Mouse (Mus musculus) hindbrain, postnatal 0 days (tissue): ENCODE measurements around the gene Ubtd2. TPM values are rescaled to one million over a fixed set of nuclear protein-coding genes. Genes with fewer than 3 reads are reported as not detected.

Experiments used
- ATAC-seq: fragments of 200-750 bp; cut with Nextera tagmentation; 2 replicates; pipeline ENCODE4 v1.8.0; 2017; ENCODE audit warnings: mild to moderate bottlenecking, moderate TSS enrichment, moderate library complexity
- DNase-seq: peaks from one replicate; pipeline ENCODE4 v3.0.0-alpha.2; 2015; ENCODE audit warnings: low spot score
- H3K27ac ChIP-seq: fragments of 300-500 bp; sonication (generic); 2 replicates; pipeline ENCODE4 v1.5.1; 2014; ENCODE audit warnings: mild to moderate bottlenecking
- H3K27me3 ChIP-seq: fragments of 300-500 bp; sonication (generic); 2 replicates; pipeline ENCODE4 v1.6.1; 2014; ENCODE audit warnings: low read length, mixed read lengths; ENCODE audit not compliant: insufficient read depth
- H3K36me3 ChIP-seq: fragments of 300-500 bp; sonication (generic); 2 replicates; pipeline ENCODE4 v1.6.1; 2014; ENCODE audit warnings: low read length, mixed read lengths; ENCODE audit not compliant: insufficient read depth
- H3K4me1 ChIP-seq: fragments of 300-500 bp; sonication (generic); 2 replicates; pipeline ENCODE4 v1.6.1; 2014; ENCODE audit warnings: antibody characterized with exemption, low read length, mixed read lengths; ENCODE audit not compliant: insufficient read depth
- H3K4me2 ChIP-seq: fragments of 300-500 bp; sonication (generic); 2 replicates; pipeline ENCODE4 v1.6.1; 2014; ENCODE audit warnings: low read depth, mild to moderate bottlenecking, low read length, moderate library complexity, mixed read lengths
- H3K4me3 ChIP-seq: fragments of 300-500 bp; sonication (generic); 2 replicates; pipeline ENCODE4 v1.5.1; 2014; ENCODE audit warnings: low read length
- H3K9ac ChIP-seq: fragments of 300-500 bp; sonication (generic); replicated peaks from 2 replicates; pipeline ENCODE4 v1.6.1; 2014; ENCODE audit warnings: mild to moderate bottlenecking, low read length, moderate library complexity, mixed read lengths
- H3K9me3 ChIP-seq: fragments of 300-500 bp; sonication (generic); 2 replicates; pipeline ENCODE4 v1.6.1; 2016; ENCODE audit warnings: low read length, mixed read lengths
- CTCF ChIP-seq: IDR thresholded peaks from 2 replicates; pipeline ENCODE4 v1.5.1; 2016; ENCODE audit warnings: antibody characterized with exemption, control low read depth, low read depth
- WGBS: fragments of 180-500 bp; shearing (Covaris S2); extraction: QIAGEN DNeasy Blood & Tissue Kit; methylation state at CpG from one replicate; pipeline ENCODE4 v1.1.7; 2014; 5-methylcytosine and 5-hydroxymethylcytosine counted together
- polyA plus RNA-seq: library from polyadenylated mRNA; unstranded; fragments of >200 nt; fragmentation: Nextera tagmentation; extraction: Ambion mirVana; gene quantifications from 2 replicates; pipeline ENCODE4 v1.2.1, GENCODE M21; 2015
- total RNA-seq: library from RNA; depleted of rRNA; stranded (reverse); fragments of >200 nt; gene quantifications from 2 replicates; pipeline ENCODE4 v1.2.3, GENCODE M21; 2014

The Ubtd2 gene
- total and polyA plus RNA-seq, 2 experiments from 2014 or later = 30.6 to 47.4 TPM

DNA sequence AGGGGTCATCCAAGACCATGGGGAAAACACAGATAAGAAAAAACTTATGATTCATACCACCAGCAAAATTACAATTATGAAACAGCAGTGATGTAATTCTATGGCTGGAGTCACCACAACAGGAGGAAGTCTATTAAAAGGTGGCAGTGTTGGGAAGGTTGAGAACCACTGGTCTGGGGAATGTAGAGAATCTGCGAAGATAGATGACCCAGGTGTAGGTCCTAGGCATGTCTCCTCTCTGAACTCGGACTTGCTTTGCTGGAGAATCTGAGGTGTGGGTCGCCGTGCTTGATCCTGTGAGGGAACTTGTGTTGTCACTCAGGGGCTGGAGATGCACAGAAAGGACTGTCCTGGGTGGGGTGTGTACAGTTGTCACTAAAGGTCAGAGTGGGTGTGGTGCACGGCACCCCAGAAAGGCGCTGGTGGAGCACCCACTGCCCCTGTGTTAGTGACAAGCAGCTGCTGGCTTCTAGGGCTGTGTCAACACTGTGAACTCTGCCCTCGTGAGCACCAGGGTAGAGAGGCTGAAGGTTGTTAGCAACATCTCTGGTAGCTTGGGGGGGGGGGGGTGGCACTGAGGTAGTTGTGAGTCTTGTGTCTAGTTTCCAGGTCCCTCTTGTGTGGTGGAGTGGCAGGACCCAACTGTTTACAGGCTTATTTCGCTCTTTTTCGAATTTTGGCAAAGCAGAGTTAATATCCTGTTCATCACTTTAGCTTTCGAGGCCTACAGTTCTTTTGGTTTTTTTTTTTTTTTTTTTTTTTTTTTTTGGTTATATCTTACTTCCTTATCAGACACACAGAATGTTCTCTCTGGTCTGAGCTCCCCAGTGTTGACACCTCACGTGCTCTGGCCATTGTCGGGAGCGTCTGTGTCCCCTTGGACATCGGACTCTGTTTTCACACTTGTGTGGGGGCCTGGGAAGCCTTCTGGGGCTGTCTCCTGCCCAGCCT, 99.2 kb downstream of the Ubtd2 start:
- Histone ChIP-seq H3K27me3 (no peaks in the 10 kb centered on the region), H3K27ac (no peak overlapping the region), H3K36me3 (no peaks in the 10 kb centered on the region), H3K9ac (no peak overlapping the region), H3K9me3 (no peaks in the 10 kb centered on the region), H3K4me2 (no peak overlapping the region), H3K4me3 (no peak overlapping the region), H3K4me1 (peaks cover 7% of the 10 kb centered on the region)
- no peak for TF ChIP-seq CTCF
- WGBS = 93% methylated on average over 14 of the region's 14 CpGs
- ATAC-seq (no peak), DNase-seq (no peak)

- Histone ChIP-seq H3K9ac (no peak overlapping the region), H3K4me1 (peaks cover 7% of the 10 kb centered on the region), H3K4me2 (no peak overlapping the region), H3K4me3 (no peak overlapping the region), H3K27me3 (no peaks in the 10 kb centered on the region), H3K9me3 (no peaks in the 10 kb centered on the region), H3K27ac (no peak overlapping the region), H3K36me3 (no peaks in the 10 kb centered on the region)
- no peak for TF ChIP-seq CTCF
- DNase-seq = no peak
- WGBS = 87% methylated on average over 12 of the region's 12 CpGs
- no peak for ATAC-seq
Measured at GRCm38 (mm10) chr11:32555103-32555689, 100.0 kb downstream of the Ubtd2 start.

- Histone ChIP-seq H3K27me3 (no peaks in the 10 kb centered on the region), H3K9ac (no peak overlapping the region), H3K27ac (no peak overlapping the region), H3K4me2 (no peak overlapping the region), H3K9me3 (no peaks in the 10 kb centered on the region), H3K4me1 (peaks cover 7% of the 10 kb centered on the region), H3K4me3 (no peak overlapping the region), H3K36me3 (no peaks in the 10 kb centered on the region)
- DNase-seq (peak; percentile 49), ATAC-seq (peak; percentile 48)
- TF ChIP-seq CTCF = no peak
- whole genome bisulfite sequencing = 61% methylated on average over 10 of the region's 10 CpGs
Measured at GRCm38 (mm10) chr11:32556333-32556990, 101.3 kb downstream of the Ubtd2 start.

GRCm38 (mm10) chr11:32558026-32558425, 102.9 kb downstream of the Ubtd2 start:
- WGBS = 96% methylated on average over 4 of the region's 4 CpGs
- Histone ChIP-seq H3K9ac (no peak overlapping the region), H3K36me3 (no peaks in the 10 kb centered on the region), H3K4me2 (no peak overlapping the region), H3K9me3 (no peaks in the 10 kb centered on the region), H3K27me3 (no peaks in the 10 kb centered on the region), H3K4me3 (no peak overlapping the region), H3K27ac (no peak overlapping the region), H3K4me1 (no peaks in the 10 kb centered on the region)
- DNase-seq (no peak), ATAC-seq (no peak)
- no peak for TF ChIP-seq CTCF

DNA sequence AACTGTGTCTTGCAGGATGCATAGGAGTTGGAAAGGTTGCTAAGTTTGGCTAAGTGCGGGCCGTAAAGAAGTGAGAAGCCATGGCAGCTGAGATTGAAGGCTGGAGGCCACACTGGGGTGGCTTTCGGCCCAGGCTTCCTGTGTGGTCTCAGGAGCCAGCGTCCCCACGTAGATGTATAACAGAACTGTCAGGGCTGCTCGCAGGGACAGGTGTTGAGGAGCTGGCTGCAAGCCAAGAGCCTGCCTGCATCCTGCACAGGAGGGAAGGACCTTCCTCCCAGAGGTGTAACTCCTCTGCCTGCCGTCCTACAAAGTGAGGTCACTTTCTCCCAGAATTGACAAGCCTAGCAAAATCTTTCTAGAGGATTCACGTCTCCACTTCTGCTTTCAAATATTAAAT, 103.5 kb downstream of the Ubtd2 start:
- DNase-seq = no peak
- 45% methylated on average over 8 of the region's 8 CpGs for WGBS
- H3K4me2 ChIP-seq = no peak overlapping the region
- H3K27me3 ChIP-seq = no peaks in the 10 kb centered on the region
- no peaks in the 10 kb centered on the region for H3K9me3 ChIP-seq
- ATAC-seq = no peak
- TF ChIP-seq CTCF = no peak
- H3K27ac ChIP-seq = no peak overlapping the region
- H3K4me1 ChIP-seq = no peaks in the 10 kb centered on the region
- H3K4me3 ChIP-seq = no peak overlapping the region
- H3K9ac ChIP-seq = no peak overlapping the region
- H3K36me3 ChIP-seq = no peaks in the 10 kb centered on the region

- 80% methylated on average over 12 of the region's 12 CpGs for WGBS
- Histone ChIP-seq H3K36me3 (no peaks in the 10 kb centered on the region), H3K9ac (no peak overlapping the region), H3K27ac (no peak overlapping the region), H3K4me3 (no peak overlapping the region), H3K27me3 (no peaks in the 10 kb centered on the region), H3K4me2 (no peak overlapping the region), H3K4me1 (no peaks in the 10 kb centered on the region), H3K9me3 (no peaks in the 10 kb centered on the region)
- no peak for ATAC-seq
- no peak for TF ChIP-seq CTCF
- no peak for DNase-seq
Measured at GRCm38 (mm10) chr11:32560015-32560770, 105.0 kb downstream of the Ubtd2 start.
